Mouse (Mus musculus) embryonic facial prominence, embryonic 15.5 days (tissue): ENCODE measurements around the gene Gm28048. TPM values are rescaled to one million over a fixed set of nuclear protein-coding genes. Genes with fewer than 3 reads are reported as not detected.

Experiments used
- ATAC-seq: fragments of 200-750 bp; cut with Nextera tagmentation; 2 replicates; pipeline ENCODE4 v1.8.0; 2017; ENCODE audit warnings: low read depth, moderate TSS enrichment; ENCODE audit not compliant: insufficient number of reproducible peaks, low FRiP score, low TSS enrichment
- H3K27ac ChIP-seq: fragments of 300-500 bp; sonication (generic); replicated peaks from 2 replicates; pipeline ENCODE4 v1.5.1; 2015; ENCODE audit warnings: mild to moderate bottlenecking, inconsistent platforms
- H3K27me3 ChIP-seq: fragments of 300-500 bp; sonication (generic); 2 replicates; pipeline ENCODE4 v1.6.1; 2015; ENCODE audit warnings: inconsistent platforms
- H3K36me3 ChIP-seq: fragments of 300-500 bp; sonication (generic); 2 replicates; pipeline ENCODE4 v1.6.1; 2015; ENCODE audit warnings: mild to moderate bottlenecking, inconsistent platforms
- H3K4me1 ChIP-seq: fragments of 300-500 bp; sonication (generic); 2 replicates; pipeline ENCODE4 v1.6.1; 2015; ENCODE audit warnings: inconsistent platforms
- H3K4me2 ChIP-seq: fragments of 300-500 bp; sonication (generic); replicated peaks from 2 replicates; pipeline ENCODE4 v1.6.1; 2015; ENCODE audit warnings: mild to moderate bottlenecking, inconsistent platforms
- H3K4me3 ChIP-seq: fragments of 300-500 bp; sonication (generic); replicated peaks from 2 replicates; pipeline ENCODE4 v1.5.1; 2015; ENCODE audit warnings: mild to moderate bottlenecking, inconsistent platforms
- H3K9ac ChIP-seq: fragments of 300-500 bp; sonication (generic); 2 replicates; pipeline ENCODE4 v1.6.1; 2015; ENCODE audit warnings: inconsistent platforms
- H3K9me3 ChIP-seq: fragments of 300-500 bp; sonication (generic); replicated peaks from 2 replicates; pipeline ENCODE4 v1.6.1; 2016; ENCODE audit warnings: inconsistent platforms
- WGBS: fragments of 180-500 bp; shearing (Covaris S2); methylation state at CpG from one replicate; pipeline ENCODE4 v1.1.7; 2015; 5-methylcytosine and 5-hydroxymethylcytosine counted together
- polyA plus RNA-seq: library from polyadenylated mRNA; unstranded; fragments of >200 nt; fragmentation: Nextera tagmentation; extraction: Ambion mirVana; gene quantifications from 2 replicates; pipeline ENCODE4 v1.2.1, GENCODE M21; 2015

Gm28048 gene
- polyA plus RNA-seq, 1 experiment from 2014 or later: 11.5 TPM

- Histone ChIP-seq H3K4me3 (no peak overlapping the region), H3K4me2 (no peak overlapping the region), H3K4me1 (no peaks in the 10 kb centered on the region), H3K27me3 (no peaks in the 10 kb centered on the region), H3K9me3 (no peaks in the 10 kb centered on the region), H3K36me3 (no peaks in the 10 kb centered on the region), H3K9ac (no peak overlapping the region), H3K27ac (no peak overlapping the region)
- no peak for ATAC-seq
- WGBS: 85% methylated on average over 3 of the region's 3 CpGs
These were observed 168.5 kb downstream of the Gm28048 start for GRCm38 (mm10) chr11:22813427-22813826.

- Histone ChIP-seq H3K9ac (no peak overlapping the region), H3K9me3 (no peaks in the 10 kb centered on the region), H3K36me3 (no peaks in the 10 kb centered on the region), H3K4me2 (no peak overlapping the region), H3K27ac (no peak overlapping the region), H3K4me1 (no peaks in the 10 kb centered on the region), H3K4me3 (no peak overlapping the region), H3K27me3 (no peaks in the 10 kb centered on the region)
- ATAC-seq: no peak
- WGBS: 76% methylated on average over 3 of the region's 3 CpGs
These were observed 170.5 kb downstream of the Gm28048 start for GRCm38 (mm10) chr11:22811413-22811812.

GRCm38 (mm10) chr11:22809465-22810096 lies 172.3 kb downstream of the Gm28048 start:
- no peak for ATAC-seq
- H3K36me3 ChIP-seq: no peaks in the 10 kb centered on the region
- no peak overlapping the region for H3K4me2 ChIP-seq
- H3K9ac ChIP-seq: no peak overlapping the region
- no peaks in the 10 kb centered on the region for H3K4me1 ChIP-seq
- 55% methylated on average over 7 of the region's 7 CpGs for WGBS
- H3K4me3 ChIP-seq: no peak overlapping the region
- no peak overlapping the region for H3K27ac ChIP-seq
- no peaks in the 10 kb centered on the region for H3K27me3 ChIP-seq
- no peaks in the 10 kb centered on the region for H3K9me3 ChIP-seq

- ATAC-seq: no peak
- Histone ChIP-seq H3K4me1 (no peaks in the 10 kb centered on the region), H3K4me3 (no peak overlapping the region), H3K4me2 (no peak overlapping the region), H3K9me3 (no peaks in the 10 kb centered on the region; the same call in 1 of the 2 replicates), H3K27me3 (no peaks in the 10 kb centered on the region), H3K9ac (no peak overlapping the region), H3K36me3 (no peaks in the 10 kb centered on the region), H3K27ac (no peak overlapping the region)
These were observed 173.8 kb downstream of the Gm28048 start for GRCm38 (mm10) chr11:22808040-22808439.

GRCm38 (mm10) chr11:22805171-22805570 lies 176.7 kb downstream of the Gm28048 start:
- Histone ChIP-seq H3K4me2 (no peak overlapping the region), H3K27ac (no peak overlapping the region), H3K36me3 (no peaks in the 10 kb centered on the region), H3K9me3 (no peaks in the 10 kb centered on the region; the same call in 1 of the 2 replicates), H3K4me3 (no peak overlapping the region), H3K9ac (no peak overlapping the region), H3K27me3 (no peaks in the 10 kb centered on the region), H3K4me1 (peaks cover 6% of the 10 kb centered on the region)
- 93% methylated on average over 1 of the region's 1 CpGs for WGBS
- no peak for ATAC-seq

- Histone ChIP-seq H3K9ac (no peak overlapping the region), H3K4me2 (peak overlapping the region; percentile 29), H3K4me1 (peaks cover 16% of the 10 kb centered on the region), H3K27me3 (no peaks in the 10 kb centered on the region), H3K9me3 (no peaks in the 10 kb centered on the region; the same call in 1 of the 2 replicates), H3K36me3 (no peaks in the 10 kb centered on the region), H3K27ac (peak overlapping the region; percentile 48), H3K4me3 (no peak overlapping the region)
- peak; percentile 76 for ATAC-seq
- WGBS: 16% methylated on average over 9 of the region's 9 CpGs
These were observed 181.9 kb downstream of the Gm28048 start for GRCm38 (mm10) chr11:22799987-22800424.

GRCm38 (mm10) chr11:22798916-22799315 lies 183.0 kb downstream of the Gm28048 start:
- Histone ChIP-seq H3K4me3 (no peak overlapping the region), H3K36me3 (no peaks in the 10 kb centered on the region), H3K4me2 (no peak overlapping the region), H3K9ac (no peak overlapping the region), H3K27me3 (no peaks in the 10 kb centered on the region), H3K4me1 (peaks cover 16% of the 10 kb centered on the region), H3K9me3 (no peaks in the 10 kb centered on the region; the same call in 1 of the 2 replicates), H3K27ac (no peak overlapping the region)
- 68% methylated on average over 5 of the region's 5 CpGs for WGBS
- no peak for ATAC-seq

GRCm38 (mm10) chr11:22794734-22795133 lies 187.2 kb downstream of the Gm28048 start:
- H3K9ac ChIP-seq: no peak overlapping the region
- no peak overlapping the region for H3K27ac ChIP-seq
- no peak for ATAC-seq
- no peak overlapping the region for H3K4me3 ChIP-seq
- 92% methylated on average over 1 of the region's 1 CpGs for WGBS
- no peak overlapping the region for H3K4me2 ChIP-seq
- H3K9me3 ChIP-seq: no peaks in the 10 kb centered on the region
- H3K4me1 ChIP-seq: peaks cover 5% of the 10 kb centered on the region; the same call in 1 of the 2 replicates
- no peaks in the 10 kb centered on the region for H3K27me3 ChIP-seq
- no peaks in the 10 kb centered on the region for H3K36me3 ChIP-seq

GRCm38 (mm10) chr11:22793881-22794203 lies 188.0 kb downstream of the Gm28048 start:
- H3K9ac ChIP-seq: no peak overlapping the region
- H3K36me3 ChIP-seq: no peaks in the 10 kb centered on the region
- WGBS: 90% methylated on average over 1 of the region's 1 CpGs
- no peak for ATAC-seq
- no peak overlapping the region for H3K27ac ChIP-seq
- H3K4me2 ChIP-seq: no peak overlapping the region
- H3K4me1 ChIP-seq: no peaks in the 10 kb centered on the region
- no peaks in the 10 kb centered on the region for H3K9me3 ChIP-seq
- no peaks in the 10 kb centered on the region for H3K27me3 ChIP-seq
- no peak overlapping the region for H3K4me3 ChIP-seq

- H3K9me3 ChIP-seq: no peaks in the 10 kb centered on the region
- 86% methylated on average over 3 of the region's 3 CpGs for WGBS
- H3K27ac ChIP-seq: no peak overlapping the region
- H3K4me1 ChIP-seq: no peaks in the 10 kb centered on the region
- no peaks in the 10 kb centered on the region for H3K27me3 ChIP-seq
- H3K4me3 ChIP-seq: no peak overlapping the region
- no peaks in the 10 kb centered on the region for H3K36me3 ChIP-seq
- no peak overlapping the region for H3K4me2 ChIP-seq
- H3K9ac ChIP-seq: no peak overlapping the region
- no peak for ATAC-seq
These were observed 188.6 kb downstream of the Gm28048 start for GRCm38 (mm10) chr11:22793176-22793880.

GRCm38 (mm10) chr11:22792149-22792548 lies 189.7 kb downstream of the Gm28048 start:
- no peak overlapping the region for H3K4me3 ChIP-seq

GRCm38 (mm10) chr11:22791726-22792125 lies 190.2 kb downstream of the Gm28048 start:
- Histone ChIP-seq H3K9ac (no peak overlapping the region), H3K4me3 (no peak overlapping the region), H3K4me1 (no peaks in the 10 kb centered on the region), H3K9me3 (no peaks in the 10 kb centered on the region), H3K27ac (no peak overlapping the region), H3K36me3 (no peaks in the 10 kb centered on the region), H3K4me2 (no peak overlapping the region), H3K27me3 (no peaks in the 10 kb centered on the region)
- WGBS: 89% methylated on average over 5 of the region's 5 CpGs
- ATAC-seq: no peak

More at GRCm38 (mm10) chr11:22792149-22792548, 189.7 kb downstream of the Gm28048 start:
- Histone ChIP-seq H3K9me3 (no peaks in the 10 kb centered on the region), H3K4me2 (no peak overlapping the region), H3K9ac (no peak overlapping the region), H3K4me1 (no peaks in the 10 kb centered on the region), H3K27ac (no peak overlapping the region), H3K27me3 (no peaks in the 10 kb centered on the region), H3K36me3 (no peaks in the 10 kb centered on the region)
- ATAC-seq: no peak
- WGBS: 85% methylated on average over 1 of the region's 1 CpGs
